Mouse (Mus musculus): Measurements from ENCODE around the gene Sgip1.

DNA sequence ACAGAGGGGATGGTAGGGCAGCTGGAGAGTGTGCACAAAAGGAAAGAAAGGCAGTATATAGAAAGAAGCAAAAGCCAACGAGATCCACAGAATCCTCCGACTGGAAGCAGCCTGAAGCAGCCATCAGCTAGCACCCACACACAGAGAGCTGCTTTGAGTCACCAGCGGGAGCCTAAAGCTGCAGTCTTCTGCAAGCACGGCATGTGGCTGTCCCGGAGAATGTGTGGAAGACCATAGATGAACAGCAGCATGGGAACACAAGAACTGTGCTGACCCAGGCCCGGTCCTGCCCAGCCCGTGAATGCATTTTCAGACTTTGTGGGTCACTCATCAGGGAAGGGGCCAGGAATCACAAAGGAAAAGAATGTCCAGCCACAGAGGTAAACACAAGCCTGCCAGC is 115.0 kb downstream of the Sgip1 start:
- TF ChIP-seq CTCF (IDR thresholded peaks at IDR 0.05; ENCODE audit: low read depth), result no peak
- TF ChIP-seq EP300 (IDR thresholded peaks at IDR 0.05; ENCODE audit: low read depth), result no peak
